Mouse (Mus musculus) liver, embryonic 15.5 days (tissue): ENCODE data around the gene 1700028J19Rik. TPM values are rescaled to one million over a fixed set of nuclear protein-coding genes. Genes with fewer than 3 reads are reported as not detected.
"Not testable (repeated sequence)": the region's sequence is repeated elsewhere in the genome, so short reads cannot be mapped to it uniquely, and the experiment has no call there.

ENCODE experiments used
- ATAC-seq: fragments of 200-750 bp; cut with Nextera tagmentation; 2 replicates; pipeline ENCODE4 v1.8.0; 2017; ENCODE audit warnings: moderate number of reproducible peaks, mild to moderate bottlenecking, moderate library complexity; ENCODE audit not compliant: insufficient read depth
- H3K27ac ChIP-seq: fragments of 300-500 bp; sonication (generic); replicated peaks from 2 replicates; pipeline ENCODE4 v1.5.1; 2015; ENCODE audit warnings: mild to moderate bottlenecking, inconsistent platforms
- H3K27me3 ChIP-seq: fragments of 300-500 bp; sonication (generic); 2 replicates; pipeline ENCODE4 v1.6.1; 2015; ENCODE audit warnings: mild to moderate bottlenecking, inconsistent platforms
- H3K36me3 ChIP-seq: fragments of 300-500 bp; sonication (generic); replicated peaks from 2 replicates; pipeline ENCODE4 v1.6.1; 2015; ENCODE audit warnings: moderate library complexity, mild to moderate bottlenecking, inconsistent platforms
- H3K4me1 ChIP-seq: fragments of 300-500 bp; sonication (generic); replicated peaks from 2 replicates; pipeline ENCODE4 v1.6.1; 2015; ENCODE audit warnings: inconsistent platforms
- H3K4me2 ChIP-seq: fragments of 300-500 bp; sonication (generic); 2 replicates; pipeline ENCODE4 v1.6.1; 2015; ENCODE audit warnings: moderate library complexity, mild to moderate bottlenecking, inconsistent platforms
- H3K4me3 ChIP-seq: fragments of 300-500 bp; sonication (generic); replicated peaks from 2 replicates; pipeline ENCODE4 v1.5.1; 2015; ENCODE audit warnings: mild to moderate bottlenecking, inconsistent platforms
- H3K9ac ChIP-seq: fragments of 300-500 bp; sonication (generic); 2 replicates; pipeline ENCODE4 v1.6.1; 2015; ENCODE audit warnings: moderate library complexity, mild to moderate bottlenecking, inconsistent platforms
- H3K9me3 ChIP-seq: fragments of 300-500 bp; sonication (generic); replicated peaks from 2 replicates; pipeline ENCODE4 v1.6.1; 2016; ENCODE audit warnings: inconsistent platforms
- WGBS: fragments of 180-500 bp; shearing (Covaris S2); methylation state at CpG from one replicate; pipeline ENCODE4 v1.1.7; 2015; ENCODE audit warnings: mixed read lengths; ENCODE audit not compliant: insufficient replicate concordance; 5-methylcytosine and 5-hydroxymethylcytosine counted together
- polyA plus RNA-seq: library from polyadenylated mRNA; unstranded; fragments of >200 nt; fragmentation: Nextera tagmentation; extraction: Ambion mirVana; gene quantifications from 2 replicates; pipeline ENCODE4 v1.2.1, GENCODE M21; 2015

The 1700028J19Rik gene
- polyA plus RNA-seq, 1 experiment from 2014 or later = 0.94 TPM

GRCm38 (mm10) chr7:44208307-44208706 is 38.2 kb downstream of the 1700028J19Rik start:
- Histone ChIP-seq H3K27me3 (no peaks in the 10 kb centered on the region), H3K36me3 (no peaks in the 10 kb centered on the region), H3K4me1 (no peaks in the 10 kb centered on the region), H3K9me3 (no peaks in the 10 kb centered on the region), H3K27ac (no peak overlapping the region), H3K4me2 (no peak overlapping the region), H3K9ac (no peak overlapping the region), H3K4me3 (no peak overlapping the region)
- ATAC-seq = no peak
- 40% methylated on average over 3 of the region's 3 CpGs for WGBS

- not testable (repeated sequence) for H3K4me3 ChIP-seq, H3K36me3 ChIP-seq, ATAC-seq, H3K27me3 ChIP-seq, H3K4me2 ChIP-seq, H3K4me1 ChIP-seq, H3K9ac ChIP-seq, H3K9me3 ChIP-seq, H3K27ac ChIP-seq
- 26% methylated on average over 3 of the region's 3 CpGs for WGBS
Measured at GRCm38 (mm10) chr7:44207135-44207534, 39.4 kb downstream of the 1700028J19Rik start, which contains the start of gene Klk1b4. TSS of gene Klk1b4 (plus strand) at chr7:44207435.

GRCm38 (mm10) chr7:44197891-44198290 is 48.6 kb downstream of the 1700028J19Rik start, which contains the start of gene Klk1b3:
TSS of gene Klk1b3 (plus strand) at chr7:44198191.
- H3K27me3 ChIP-seq = no peaks in the 10 kb centered on the region
- H3K36me3 ChIP-seq = no peaks in the 10 kb centered on the region
- no peaks in the 10 kb centered on the region for H3K4me1 ChIP-seq
- H3K4me3 ChIP-seq = no peak within 1 kb of the TSS
- 36% methylated on average over 3 of the region's 3 CpGs for WGBS
- no peak within 1 kb of the TSS for H3K4me2 ChIP-seq
- H3K9ac ChIP-seq = no peak within 1 kb of the TSS
- no peak for ATAC-seq
- H3K27ac ChIP-seq = no peak within 1 kb of the TSS
- no peaks in the 10 kb centered on the region for H3K9me3 ChIP-seq

GRCm38 (mm10) chr7:44193466-44193865 is 53.0 kb downstream of the 1700028J19Rik start:
- H3K27ac ChIP-seq, H3K4me1 ChIP-seq, H3K27me3 ChIP-seq, H3K4me3 ChIP-seq, H3K9ac ChIP-seq, ATAC-seq, H3K9me3 ChIP-seq, H3K4me2 ChIP-seq, H3K36me3 ChIP-seq: not testable (repeated sequence)
- 35% methylated on average over 1 of the region's 1 CpGs for WGBS

- H3K9ac ChIP-seq, H3K27ac ChIP-seq, H3K4me1 ChIP-seq, H3K9me3 ChIP-seq, H3K4me3 ChIP-seq, H3K4me2 ChIP-seq, H3K36me3 ChIP-seq, H3K27me3 ChIP-seq, ATAC-seq: not testable (repeated sequence)
Measured at GRCm38 (mm10) chr7:44187936-44188335, 58.6 kb downstream of the 1700028J19Rik start, which contains the start of gene Klk1b24. TSS of gene Klk1b24 (plus strand) at chr7:44188236.

- not testable (repeated sequence) for ATAC-seq, H3K27me3 ChIP-seq, H3K4me3 ChIP-seq, H3K4me1 ChIP-seq, H3K4me2 ChIP-seq, H3K27ac ChIP-seq, H3K9ac ChIP-seq, H3K9me3 ChIP-seq, H3K36me3 ChIP-seq
- 53% methylated on average over 8 of the region's 8 CpGs for WGBS
Measured at GRCm38 (mm10) chr7:44186516-44186915, 60.0 kb downstream of the 1700028J19Rik start.

Other genes starting within 250 kb of the 1700028J19Rik start
- 0.12 and 0.14 TPM in 2 replicates for gene Klk1b26, start 234.5 kb downstream of the 1700028J19Rik start, polyA plus RNA-seq
- not detected in 2 replicates for gene Klk1b27, start 194.4 kb downstream of the 1700028J19Rik start, polyA plus RNA-seq
- gene Klk1b21, start 144.4 kb downstream of the 1700028J19Rik start, polyA plus RNA-seq = not detected in 2 replicates
- gene Klk1b22, start 134.0 kb downstream of the 1700028J19Rik start, polyA plus RNA-seq = not detected in 2 replicates
- not detected in 2 replicates for gene Klk1b16, start 109.9 kb downstream of the 1700028J19Rik start, polyA plus RNA-seq
- gene Klk1b24, start 58.5 kb downstream of the 1700028J19Rik start, polyA plus RNA-seq = not detected in 2 replicates
- gene Klk1b3, start 48.5 kb downstream of the 1700028J19Rik start, polyA plus RNA-seq = not detected in 2 replicates
- gene Klk1b4, start 39.3 kb downstream of the 1700028J19Rik start, polyA plus RNA-seq = not detected in 2 replicates
- not detected in 2 replicates for gene Klk1b5, start 30.8 kb downstream of the 1700028J19Rik start, polyA plus RNA-seq
- gene Klk1, start 21.3 kb downstream of the 1700028J19Rik start, polyA plus RNA-seq = 0.16 TPM in 1 of 2 replicates, not detected in the other
- 0.07 TPM in 1 of 2 replicates, not detected in the other for gene Gm36864, start 10.5 kb downstream of the 1700028J19Rik start, polyA plus RNA-seq
- gene 2410002F23Rik, start within 50 bp of the 1700028J19Rik start, polyA plus RNA-seq = 28.0 and 30.3 TPM in 2 replicates
- 0.14 TPM in 1 of 2 replicates, not detected in the other for gene Acp4, start 10.7 kb upstream of the 1700028J19Rik start, polyA plus RNA-seq
- gene Gm15517, start 14.8 kb upstream of the 1700028J19Rik start, polyA plus RNA-seq = not detected in 2 replicates
- 0.54 and 0.63 TPM in 2 replicates for gene Clec11a, start 60.2 kb upstream of the 1700028J19Rik start, polyA plus RNA-seq
- gene Shank1, start 63.6 kb upstream of the 1700028J19Rik start, polyA plus RNA-seq = 0.05 and 0.06 TPM in 2 replicates
- gene Syt3, start 137.4 kb upstream of the 1700028J19Rik start, polyA plus RNA-seq = not detected in 2 replicates
- 0.16 TPM in 1 of 2 replicates, not detected in the other for gene 1700008O03Rik, start 139.1 kb upstream of the 1700028J19Rik start, polyA plus RNA-seq
- 0.03 TPM in 1 of 2 replicates, not detected in the other for gene Lrrc4b, start 182.3 kb upstream of the 1700028J19Rik start, polyA plus RNA-seq
- gene Aspdh, start 218.7 kb upstream of the 1700028J19Rik start, polyA plus RNA-seq = 14.3 and 17.3 TPM in 2 replicates
- gene Josd2, start 221.3 kb upstream of the 1700028J19Rik start, polyA plus RNA-seq = 175 and 198 TPM in 2 replicates
- gene Emc10, start 249.8 kb upstream of the 1700028J19Rik start, polyA plus RNA-seq = 45.9 and 55.4 TPM in 2 replicates
- 1.7 and 2.0 TPM in 2 replicates for gene Fam71e1, start 249.9 kb upstream of the 1700028J19Rik start, polyA plus RNA-seq